8 mouse cellular contexts compared by ENCODE assay signal in genomic region chr7:82649081-82649445, GRCm38 (mm10). TPM values are rescaled to one million over a fixed set of nuclear protein-coding genes. Genes with fewer than 3 reads are reported as not detected.
A peak's percentile ranks its signal among the peaks of the same experiment; 100 is the strongest.
DNase-seq lines count a peak whose midpoint lies in the region; ATAC-seq and TF ChIP-seq lines count a peak whose summit lies in the region.

No protein-coding gene starts in this region.

- H3K4me2 ChIP-seq in kidney, embryonic 14.5 days (replicated peaks; ENCODE audit: low read depth, low read length): peak overlapping the region; percentile 56
- peak overlapping the region; percentile 57 for H3K4me2 ChIP-seq in neural tube, embryonic 14.5 days (ENCODE audit: low read depth, low read length)

- no peak; the same call in 1 of the 2 replicates for ATAC-seq in kidney, embryonic 14.5 days (ENCODE audit: low FRiP score, low TSS enrichment)
- peak; percentile 5; the same call in 1 of the 2 replicates for ATAC-seq in neural tube, embryonic 14.5 days (ENCODE audit: low read depth)

- 27% methylated on average over 6 of the region's 6 CpGs for WGBS in kidney, embryonic 14.5 days
- WGBS in forebrain, embryonic 10.5 days: 32% methylated on average over 6 of the region's 6 CpGs
- WGBS in limb, embryonic 10.5 days: 14% methylated on average over 6 of the region's 6 CpGs
- 17% methylated on average over 6 of the region's 6 CpGs for WGBS in neural tube, embryonic 14.5 days

- in situ Hi-C loops in ES-E14 (cut with MboI; ENCODE audit: low sequenced_read_pairs in 2 of 2, unreplicated experiment in 2 of 2): no loop called here

- H3K4me3 ChIP-seq in kidney, embryonic 14.5 days (ENCODE audit: low read length): peak overlapping the region; percentile 74
- H3K4me3 ChIP-seq in ES-E14 (ENCODE audit: insufficient read depth in 1 of 2, low read depth in 1 of 2, low read length in 2 of 2, poor library complexity in 1 of 2, severe bottlenecking in 1 of 2): peak overlapping the region; percentile 76 to 87
- peak overlapping the region; percentile 83 for H3K4me3 ChIP-seq in forebrain, embryonic 10.5 days
- peak overlapping the region; percentile 86 for H3K4me3 ChIP-seq in limb, embryonic 10.5 days
- H3K4me3 ChIP-seq in neural tube, embryonic 14.5 days (ENCODE audit: low read depth, low read length): peak overlapping the region; percentile 67

- 0 out of 2 replicates have a peak, but pooled peaks cover 4% of the 10 kb centered on the region for H3K4me1 ChIP-seq in kidney, embryonic 14.5 days (ENCODE audit: control insufficient read depth, insufficient read depth, low read length)
- peaks cover 0 to 3% of the 10 kb centered on the region in 2 experiments; a peak in 1 of 4 replicates for H3K4me1 ChIP-seq in ES-E14 (ENCODE audit: control insufficient read depth in 2 of 2, insufficient read depth in 2 of 2, low read length in 2 of 2, poor library complexity in 1 of 2)
- H3K4me1 ChIP-seq in forebrain, embryonic 10.5 days: peaks cover 18% of the 10 kb centered on the region
- peaks cover 14% of the 10 kb centered on the region for H3K4me1 ChIP-seq in limb, embryonic 10.5 days
- H3K4me1 ChIP-seq in neural tube, embryonic 14.5 days (ENCODE audit: control insufficient read depth, insufficient read depth, low read length): peaks cover 6% of the 10 kb centered on the region; the same call in 1 of the 2 replicates

- peaks cover 7% of the 10 kb centered on the region; the same call in 1 of the 2 replicates for H3K36me3 ChIP-seq in kidney, embryonic 14.5 days (ENCODE audit: control insufficient read depth, insufficient read depth, low read length)
- H3K36me3 ChIP-seq in ES-E14 (ENCODE audit: control insufficient read depth, insufficient read depth, low read length, poor library complexity, severe bottlenecking): no peaks in the 10 kb centered on the region
- H3K36me3 ChIP-seq in forebrain, embryonic 10.5 days (replicated peaks): peaks cover 28% of the 10 kb centered on the region
- peaks cover 21% of the 10 kb centered on the region for H3K36me3 ChIP-seq in limb, embryonic 10.5 days
- H3K36me3 ChIP-seq in neural tube, embryonic 14.5 days (ENCODE audit: control insufficient read depth, insufficient read depth, low read length): no peaks in the 10 kb centered on the region

- no peaks in the 10 kb centered on the region for H3K27me3 ChIP-seq in kidney, embryonic 14.5 days (ENCODE audit: control insufficient read depth, insufficient read depth, low read length)
- H3K27me3 ChIP-seq in forebrain, embryonic 10.5 days (ENCODE audit: poor library complexity, severe bottlenecking): no peaks in the 10 kb centered on the region
- H3K27me3 ChIP-seq in limb, embryonic 10.5 days (ENCODE audit: low read depth, poor library complexity, severe bottlenecking): no peaks in the 10 kb centered on the region
- no peaks in the 10 kb centered on the region for H3K27me3 ChIP-seq in neural tube, embryonic 14.5 days (ENCODE audit: control insufficient read depth, insufficient read depth, low read length)

- H3K27ac ChIP-seq in kidney, embryonic 14.5 days (ENCODE audit: low read depth, low read length): no peak overlapping the region
- H3K27ac ChIP-seq in ES-E14 (ENCODE audit: insufficient read depth, low read depth, low read length, poor library complexity, severe bottlenecking): no peak overlapping the region
- peak overlapping the region; percentile 89 for H3K27ac ChIP-seq in forebrain, embryonic 10.5 days
- H3K27ac ChIP-seq in limb, embryonic 10.5 days: peak overlapping the region; percentile 84
- H3K27ac ChIP-seq in neural tube, embryonic 14.5 days (ENCODE audit: low read depth, low read length): no peak overlapping the region

- DNase-seq in kidney, adult 18-20 months: no peak
- DNase-seq in ES-E14 (ENCODE audit: low read depth, low spot score): no peak
- no peak for DNase-seq in forebrain, embryonic 10.5 days (ENCODE audit: extremely low spot score, low spot score)
- no peak for DNase-seq in limb, embryonic 10.5 days (ENCODE audit: low spot score)
- no peak for DNase-seq in cerebellum, postnatal 25 days
- DNase-seq in gastrocnemius, adult 8-10 months (ENCODE audit: low spot score in 2 of 2): no peak

- H3K9ac ChIP-seq in kidney, embryonic 14.5 days (ENCODE audit: low read depth, low read length): 0 out of 2 replicates have a peak overlapping the region, but pooled peaks have one; percentile 70
- peak overlapping the region; percentile 81 for H3K9ac ChIP-seq in ES-E14 (ENCODE audit: insufficient read depth, low read depth, low read length, poor library complexity, severe bottlenecking)
- H3K9ac ChIP-seq in neural tube, embryonic 14.5 days (replicated peaks; ENCODE audit: low read depth, low read length): peak overlapping the region; percentile 68

- no peaks in the 10 kb centered on the region for H3K9me3 ChIP-seq in kidney, embryonic 14.5 days (ENCODE audit: control insufficient read depth, low read length)
- 0 out of 2 replicates have a peak, but pooled peaks cover 2% of the 10 kb centered on the region for H3K9me3 ChIP-seq in ES-E14 (ENCODE audit: control insufficient read depth, insufficient read depth, low read depth, low read length)
- H3K9me3 ChIP-seq in forebrain, embryonic 10.5 days: no peaks in the 10 kb centered on the region
- no peaks in the 10 kb centered on the region for H3K9me3 ChIP-seq in limb, embryonic 10.5 days (replicated peaks)
- no peaks in the 10 kb centered on the region for H3K9me3 ChIP-seq in neural tube, embryonic 14.5 days (ENCODE audit: control insufficient read depth, low read length)

TF ChIP-seq in ES-E14, 5 proteins besides CTCF, POLR2A, EP300 and RAD21:
- TF ChIP-seq ZC3H11A (IDR thresholded peaks at IDR 0.05; ENCODE audit: borderline replicate concordance, low read depth, low read length) (no peak), MAFK (IDR thresholded peaks at IDR 0.05; ENCODE audit: insufficient read depth, low read depth, low read length) (no peak), ZNF384 (IDR thresholded peaks at IDR 0.05; ENCODE audit: low read depth, low read length) (no peak)

RNA-seq across cellular contexts. Expression of gene Efl1, which starts 0.6 kb away (rescaled TPM):
- 13.7 and 27.0 TPM in 2 replicates for polyA plus RNA-seq in kidney, embryonic 14.5 days (2014; fragmentation: Nextera tagmentation; extraction: Ambion mirVana)
- total RNA-seq in ES-E14 (2012; rRNA removed): 14.3 and 17.0 TPM in 2 replicates
- polyA plus RNA-seq in forebrain, embryonic 10.5 days (2016; fragmentation: Nextera tagmentation; extraction: Ambion mirVana): 21.9 and 22.0 TPM in 2 replicates
- polyA plus RNA-seq in limb, embryonic 10.5 days (2016; fragmentation: Nextera tagmentation; extraction: Ambion mirVana): 24.0 and 25.8 TPM in 2 replicates
- 20.5 and 28.1 TPM in 2 replicates for polyA plus RNA-seq in neural tube, embryonic 14.5 days (2014; fragmentation: Nextera tagmentation; extraction: Ambion mirVana)
- total RNA-seq in gastrocnemius, adult 8-10 months (2022): 10 to 100 TPM in 1 of 4 experiments, 1 to 10 TPM in 3; 7.4 to 10.8 (median 8.5) TPM

RNA-seq across cellular contexts. Expression of gene Saxo2, which starts 0.7 kb away (rescaled TPM):
- 5.5 and 8.6 TPM in 2 replicates for polyA plus RNA-seq in kidney, embryonic 14.5 days (2014; fragmentation: Nextera tagmentation; extraction: Ambion mirVana)
- total RNA-seq in ES-E14 (2012; rRNA removed): 1.1 and 1.2 TPM in 2 replicates
- polyA plus RNA-seq in forebrain, embryonic 10.5 days (2016; fragmentation: Nextera tagmentation; extraction: Ambion mirVana): 5.8 and 7.4 TPM in 2 replicates
- 5.3 and 5.5 TPM in 2 replicates for polyA plus RNA-seq in limb, embryonic 10.5 days (2016; fragmentation: Nextera tagmentation; extraction: Ambion mirVana)
- polyA plus RNA-seq in neural tube, embryonic 14.5 days (2014; fragmentation: Nextera tagmentation; extraction: Ambion mirVana): 28.3 and 38.2 TPM in 2 replicates
- total RNA-seq in gastrocnemius, adult 8-10 months (2022): 1 to 10 TPM; 3.4 to 4.6 (median 4.2) TPM

Comparison
In these comparisons a context has a peak if more than half of its experiments do, and no peak if none do; other contexts are left out.
1. H3K27ac ChIP-seq: peak in forebrain, embryonic 10.5 days (single experiment) and limb, embryonic 10.5 days (single experiment); none in kidney, embryonic 14.5 days (single experiment), ES-E14 (single experiment) and neural tube, embryonic 14.5 days (single experiment).
2. Peak in every context shown above with its lines, with median percentiles within 50 percentile points of each other: H3K4me3 ChIP-seq and H3K9ac ChIP-seq.